Mouse (Mus musculus) lung, postnatal 25 days (tissue): ENCODE measurements around the gene Gm49380.
"Not testable (repeated sequence)": the region's sequence is repeated elsewhere in the genome, so short reads cannot be mapped to it uniquely, and the experiment has no call there.

Experiments
- DNase-seq: peaks from one replicate; pipeline ENCODE4 v3.0.0; 2022; ENCODE audit warnings: low spot score

Gene Gm49380

DNA sequence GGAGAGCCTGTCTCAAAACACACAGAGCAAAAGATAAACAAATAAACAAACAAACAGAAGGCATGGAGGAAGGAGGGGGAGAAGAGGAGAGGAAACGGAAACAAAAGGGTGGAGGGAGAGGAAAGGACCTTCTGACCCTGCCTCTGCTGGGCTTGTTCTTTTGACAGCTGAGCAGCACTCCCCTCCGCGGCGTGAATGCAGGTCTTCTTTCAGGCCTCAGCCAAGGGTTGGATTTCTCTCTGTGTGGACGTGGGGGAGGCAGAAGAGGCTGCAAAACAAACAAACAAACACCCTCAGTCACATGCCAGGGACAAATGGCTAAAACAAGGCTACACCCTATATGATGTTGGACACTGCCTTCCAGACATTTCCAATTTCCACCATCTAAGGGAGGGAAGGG is 11.7 kb upstream of the Gm49380 start:
- DNase-seq = no peak

DNA sequence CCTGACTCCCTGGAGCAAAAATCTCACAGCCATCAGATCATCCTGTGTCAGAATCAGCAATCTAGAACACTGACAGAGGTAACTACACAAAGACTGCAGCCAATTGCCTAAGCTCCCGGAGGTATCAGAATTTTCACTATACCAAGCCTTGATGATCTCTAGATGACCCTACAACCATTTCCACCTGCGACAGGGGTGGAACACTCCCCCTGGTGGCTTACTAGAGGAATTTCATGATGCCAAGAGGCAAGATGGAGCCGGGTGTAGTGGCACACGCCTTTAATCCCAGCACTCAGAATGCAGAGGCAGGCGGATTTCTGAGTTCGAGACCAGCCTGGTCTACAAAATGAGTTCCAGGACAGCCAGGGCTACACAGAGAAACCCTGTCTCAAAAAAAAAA is 11.0 kb upstream of the Gm49380 start:
- no peak for DNase-seq

DNA sequence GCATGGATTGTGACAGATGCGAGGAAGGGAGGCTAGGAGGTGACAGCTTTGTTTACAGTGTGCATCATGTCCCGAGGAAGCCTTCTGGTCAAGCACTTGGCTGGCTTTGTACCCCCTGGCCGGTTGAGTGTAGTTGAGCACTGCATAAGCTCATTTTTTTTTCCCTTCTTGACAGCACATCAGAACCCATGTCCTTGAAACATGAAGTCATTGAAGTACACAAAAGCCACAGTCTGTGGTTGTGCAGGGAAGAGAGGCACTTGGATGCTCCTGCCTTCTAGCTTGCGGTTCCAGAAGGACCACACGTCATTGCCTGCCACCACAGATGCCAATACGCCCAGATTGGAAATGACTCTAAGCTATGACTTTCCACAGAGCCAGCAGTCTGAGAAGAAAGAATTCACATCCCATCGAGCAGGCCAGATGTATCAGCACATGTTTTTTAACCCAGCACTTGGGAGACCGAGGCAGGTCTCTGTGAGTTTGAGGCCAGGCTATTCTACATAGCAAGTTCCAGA is 6.7 kb upstream of the Gm49380 start:
- DNase-seq = no peak

DNA sequence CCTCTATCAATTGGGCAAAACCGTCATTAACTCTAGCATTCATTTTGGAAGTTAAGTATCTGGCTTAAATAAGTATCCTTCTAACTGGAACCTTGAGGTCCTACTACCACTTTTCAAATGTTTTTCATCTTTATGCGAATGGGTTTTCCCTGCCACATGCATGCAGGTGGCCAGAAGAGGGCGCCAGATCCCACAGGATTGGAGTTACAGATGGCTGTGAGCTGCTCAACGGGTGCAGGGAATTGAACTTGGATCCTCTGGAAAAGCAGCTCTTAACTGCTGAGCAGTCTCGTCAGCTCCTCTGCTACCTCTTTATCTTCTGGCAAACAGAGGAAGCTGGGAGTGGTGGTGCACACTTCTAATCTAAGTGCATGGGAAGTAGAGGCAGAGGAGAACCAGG is 5.7 kb upstream of the Gm49380 start:
- no peak for DNase-seq

DNA sequence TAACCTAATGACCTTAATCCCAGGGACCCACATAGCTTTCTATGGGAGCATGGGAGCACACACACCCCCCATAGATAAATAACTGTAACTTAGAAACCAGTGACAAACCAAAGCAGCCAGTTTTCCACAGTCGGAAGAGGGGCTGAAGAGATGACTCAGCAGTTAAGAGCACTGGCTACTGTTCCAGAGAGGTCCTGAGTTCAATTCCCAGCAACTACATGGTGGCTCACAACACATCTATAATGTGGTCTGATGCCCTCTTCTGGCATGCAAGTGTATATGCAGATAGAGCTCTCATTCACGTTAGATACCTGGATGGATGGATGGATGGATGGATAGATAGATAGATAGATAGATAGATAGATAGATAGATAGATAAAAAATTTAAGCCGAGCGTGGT is 2.9 kb upstream of the Gm49380 start:
- DNase-seq = no peak

DNA sequence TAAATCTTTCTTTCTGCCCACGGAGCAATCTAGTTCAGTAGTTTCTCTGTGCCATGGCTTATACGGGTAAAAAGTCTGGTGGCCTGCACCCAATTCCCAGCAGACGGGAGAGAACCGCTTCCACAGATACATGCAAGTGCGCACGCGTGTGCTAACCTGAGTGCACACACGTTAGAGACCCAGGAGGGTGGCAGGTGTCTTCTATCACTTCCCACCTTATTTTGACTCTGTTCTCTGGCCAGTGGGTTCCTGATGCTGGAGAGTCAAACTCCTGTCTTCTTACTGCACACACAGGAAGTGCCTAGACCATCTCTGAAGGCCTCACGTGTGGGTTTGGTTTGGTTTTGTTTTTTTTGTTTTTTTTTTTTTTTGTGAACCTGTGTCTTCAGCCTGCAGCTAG is 2.3 kb upstream of the Gm49380 start:
- DNase-seq = no peak

DNA sequence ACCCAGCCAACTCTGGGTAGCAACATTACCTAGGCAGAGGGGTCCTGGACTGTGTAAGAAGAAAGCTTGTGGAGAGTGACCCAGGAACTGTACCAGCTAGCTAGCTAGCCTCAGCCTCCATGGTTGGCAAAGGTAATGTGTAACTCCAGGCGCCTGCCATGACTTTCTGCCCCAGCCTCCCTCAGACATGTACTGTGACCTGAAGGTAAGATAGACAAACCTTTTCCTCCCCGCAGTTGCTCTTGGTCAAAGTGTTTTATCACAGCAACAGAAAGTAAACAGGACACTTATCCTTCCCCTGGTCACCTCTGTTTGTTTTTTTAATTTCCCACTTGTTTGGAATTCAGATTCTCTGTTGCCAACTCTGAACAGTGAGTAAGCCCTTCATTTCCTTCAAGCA is 1.2 kb upstream of the Gm49380 start:
- no peak for DNase-seq

DNA sequence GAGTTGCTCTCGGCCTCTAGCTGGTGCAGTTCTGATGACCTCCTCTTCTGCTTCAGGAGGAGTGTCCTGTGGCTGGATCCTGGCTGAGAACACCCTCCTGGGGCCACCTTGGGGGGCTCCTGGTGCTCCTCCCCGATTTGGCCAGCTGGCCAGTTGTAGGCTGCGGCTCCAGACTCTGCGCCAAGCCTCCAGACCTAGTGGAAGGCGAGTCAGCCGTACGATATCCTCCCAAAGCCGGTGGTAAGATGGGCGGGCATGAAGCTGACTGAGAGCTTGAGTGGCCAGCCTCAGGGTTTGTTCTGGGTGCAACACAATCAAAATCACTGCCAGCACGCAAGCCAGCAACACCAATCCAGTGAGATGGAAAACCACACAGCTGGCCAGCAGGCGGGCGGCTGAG is 1.4 kb downstream of the Gm49380 start:
- DNase-seq = not testable (repeated sequence)

DNA sequence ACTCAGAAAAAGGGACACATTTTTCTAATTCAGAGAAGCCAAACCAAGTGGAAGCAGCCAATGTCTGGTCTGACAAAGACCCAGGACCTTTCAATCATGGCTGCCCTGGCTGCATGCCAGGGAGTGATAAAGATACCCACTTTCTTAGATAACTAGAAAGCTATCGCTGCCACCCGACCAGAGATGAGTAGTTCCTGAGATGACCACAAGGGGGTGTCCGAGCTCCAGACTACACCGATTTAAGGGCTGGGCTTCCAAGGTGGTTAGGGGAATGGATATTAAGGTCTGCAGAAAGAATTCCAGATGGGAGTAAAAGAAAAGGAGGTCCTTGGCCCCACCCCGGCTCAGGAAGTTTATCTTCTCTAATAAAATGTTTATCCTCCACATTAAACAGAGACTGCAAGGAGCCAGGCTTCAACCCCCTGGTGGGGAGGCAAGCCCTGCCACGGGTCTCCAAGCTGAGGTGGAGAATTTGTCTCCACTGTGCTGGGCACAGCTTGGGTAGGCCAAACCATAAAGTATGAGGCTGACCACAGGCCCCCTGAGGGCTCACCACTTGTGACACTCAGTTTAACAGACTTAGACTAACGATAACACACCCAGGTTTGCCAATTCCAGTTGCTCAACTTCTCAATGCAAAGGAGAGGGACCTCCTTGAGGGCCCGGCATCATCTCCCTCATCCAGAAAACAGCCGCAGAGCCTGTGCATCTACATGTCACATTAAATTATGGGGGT is 3.8 kb downstream of the Gm49380 start:
- DNase-seq = peak; percentile 72

DNA sequence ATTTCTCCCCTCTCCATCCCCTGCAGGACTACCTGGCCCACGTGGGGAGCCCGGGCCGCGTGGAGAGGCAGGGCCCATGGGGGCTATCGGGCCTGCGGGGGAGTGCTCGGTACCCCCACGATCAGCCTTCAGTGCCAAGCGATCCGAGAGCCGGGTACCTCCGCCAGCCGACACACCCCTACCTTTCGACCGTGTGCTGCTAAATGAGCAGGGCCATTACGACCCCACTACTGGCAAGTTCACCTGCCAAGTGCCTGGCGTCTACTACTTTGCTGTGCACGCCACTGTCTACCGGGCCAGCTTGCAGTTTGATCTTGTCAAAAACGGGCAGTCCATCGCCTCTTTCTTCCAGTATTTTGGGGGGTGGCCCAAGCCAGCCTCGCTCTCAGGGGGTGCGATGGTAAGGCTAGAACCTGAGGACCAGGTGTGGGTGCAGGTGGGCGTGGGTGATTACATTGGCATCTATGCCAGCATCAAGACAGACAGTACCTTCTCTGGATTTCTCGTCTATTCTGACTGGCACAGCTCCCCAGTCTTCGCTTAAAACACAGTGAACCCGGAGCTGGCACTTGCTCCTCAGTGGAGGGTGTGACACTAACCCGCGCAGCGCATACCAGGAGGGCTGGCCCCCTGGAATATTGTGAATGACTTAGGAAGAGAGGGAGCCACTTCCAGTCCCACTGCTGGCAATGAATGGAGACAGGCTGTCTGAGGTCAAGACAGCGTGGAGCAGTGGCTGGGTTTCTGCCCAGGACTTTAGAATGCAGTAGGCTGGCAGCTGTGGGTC is 4.8 kb downstream of the Gm49380 start:
- no peak for DNase-seq

DNA sequence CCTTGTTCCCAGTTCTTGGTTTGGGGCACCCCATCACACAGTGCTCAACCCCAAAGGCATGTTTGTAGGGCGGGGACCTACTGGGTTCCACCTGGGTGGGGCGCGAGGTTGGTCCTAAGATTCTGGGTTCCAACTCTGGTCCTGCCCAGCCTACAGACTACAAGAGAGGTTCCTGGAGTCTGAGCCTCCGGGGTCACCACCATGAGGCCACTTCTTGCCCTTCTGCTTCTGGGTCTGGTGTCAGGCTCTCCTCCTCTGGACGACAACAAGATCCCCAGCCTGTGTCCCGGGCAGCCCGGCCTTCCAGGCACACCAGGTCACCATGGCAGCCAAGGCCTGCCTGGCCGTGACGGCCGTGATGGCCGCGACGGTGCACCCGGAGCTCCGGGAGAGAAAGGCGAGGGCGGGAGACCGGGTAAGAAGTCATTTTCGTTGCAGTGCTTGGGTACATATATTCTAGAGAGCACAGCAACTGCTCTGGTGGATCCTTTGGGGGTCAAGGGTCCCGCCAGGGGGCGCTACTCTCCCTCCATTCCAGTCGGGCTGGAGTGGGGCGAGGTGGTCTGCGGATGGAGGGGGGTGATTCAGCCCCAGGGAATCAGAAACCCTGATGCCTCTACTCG is 5.6 kb downstream of the Gm49380 start:
- no peak for DNase-seq

DNA sequence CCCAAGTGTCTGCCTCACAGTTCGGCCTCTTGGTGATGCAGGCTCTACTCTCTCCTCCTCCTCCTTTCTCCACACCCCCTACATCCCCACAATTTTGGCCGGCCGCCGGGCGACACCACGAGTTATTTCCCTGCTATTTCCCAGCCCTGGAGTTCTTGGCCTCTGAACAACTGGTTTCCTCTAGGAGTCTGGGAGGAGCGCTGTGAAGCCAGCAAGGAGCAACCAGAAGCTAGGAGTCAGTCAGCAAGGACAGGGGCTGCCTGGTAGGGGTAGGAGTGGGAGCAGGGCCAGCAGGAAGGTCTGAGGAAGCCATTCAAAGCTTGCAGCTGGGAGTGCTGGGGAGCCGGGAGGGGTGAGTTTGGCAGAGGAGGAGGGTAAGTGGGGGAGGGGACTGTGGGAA is 6.2 kb downstream of the Gm49380 start, which contains the start of gene C1qtnf5:
Gene C1qtnf5 (plus strand): TSS at position 136 of the 400 bp plus-strand sequence.
- DNase-seq = peak; percentile 84

DNA sequence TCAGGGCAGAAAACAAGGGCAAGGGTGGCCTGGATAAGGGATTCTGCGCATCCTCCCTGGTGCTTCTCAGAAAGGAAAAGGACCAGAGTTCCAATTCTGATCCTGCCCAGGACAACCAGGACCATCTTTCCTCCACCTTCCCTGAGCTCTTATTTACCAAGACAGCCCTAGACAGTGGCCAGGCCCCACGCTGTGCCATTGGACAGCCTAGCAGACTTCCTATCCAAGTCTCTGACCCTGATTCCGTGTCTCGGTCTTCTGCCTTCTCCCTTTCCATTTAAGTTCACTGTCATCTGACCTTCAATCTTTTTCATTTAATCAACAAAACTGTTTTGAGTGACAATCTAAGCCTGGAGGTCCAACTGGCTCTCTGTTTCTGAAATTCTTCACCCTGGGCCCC is 6.7 kb downstream of the Gm49380 start:
- DNase-seq = no peak

DNA sequence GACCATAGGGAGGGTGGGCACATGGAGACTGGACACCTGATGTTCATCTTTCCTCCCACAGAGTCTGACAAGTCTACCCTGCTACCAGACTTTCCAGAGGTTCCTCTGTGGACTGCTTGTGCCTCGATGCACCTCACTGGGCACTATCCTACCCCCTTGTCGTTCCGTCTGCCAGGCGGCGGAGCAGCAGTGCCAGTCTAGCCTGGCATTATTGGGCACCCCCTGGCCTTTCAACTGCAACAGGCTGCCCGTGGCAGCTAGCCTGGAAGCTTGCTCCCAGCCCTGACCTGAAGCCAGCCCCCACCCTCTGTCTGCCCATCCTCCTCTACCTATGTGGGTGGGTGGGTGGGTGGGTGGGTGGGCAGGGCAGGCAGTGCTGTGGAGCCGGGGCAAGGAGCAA is 7.1 kb downstream of the Gm49380 start:
- DNase-seq = no peak

DNA sequence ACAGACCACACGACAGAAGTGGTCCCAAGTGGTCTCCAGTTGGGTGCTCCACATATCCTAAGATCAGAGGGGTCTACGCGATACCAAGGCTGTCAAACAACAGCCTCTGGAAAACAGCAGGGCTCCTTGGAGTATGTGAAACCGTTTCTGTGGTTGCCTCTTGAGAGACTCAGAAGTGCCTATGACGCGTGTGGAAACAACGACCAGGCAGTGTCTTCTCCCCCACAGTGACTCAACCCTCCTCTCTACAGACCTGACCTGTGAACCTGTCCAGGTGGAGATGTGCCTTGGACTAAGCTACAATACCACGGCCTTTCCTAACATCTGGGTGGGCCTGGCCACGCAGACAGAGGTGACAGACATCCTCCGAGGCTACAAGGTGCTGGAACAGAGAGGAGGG is 7.5 kb downstream of the Gm49380 start:
- DNase-seq = no peak

DNA sequence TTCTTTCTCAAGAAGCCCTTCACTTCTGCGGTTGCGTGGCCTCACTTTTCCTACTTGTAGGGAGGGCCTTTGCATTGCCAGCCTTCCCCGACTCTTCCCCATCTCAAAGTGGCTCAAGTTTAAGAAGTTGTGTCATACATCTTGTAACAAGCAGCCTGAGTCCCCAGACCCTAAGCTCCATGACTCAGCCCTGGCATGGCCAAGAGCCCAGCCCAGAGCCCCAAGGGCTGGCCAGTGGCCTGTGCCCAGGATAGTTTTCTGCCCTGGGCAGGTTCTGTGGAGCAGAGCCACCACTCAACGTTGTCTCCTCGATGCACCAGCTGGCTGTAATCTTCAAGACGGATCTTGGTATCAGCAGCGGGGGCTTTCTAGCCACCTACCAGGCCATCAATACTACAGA is 8.4 kb downstream of the Gm49380 start:
- DNase-seq = no peak

DNA sequence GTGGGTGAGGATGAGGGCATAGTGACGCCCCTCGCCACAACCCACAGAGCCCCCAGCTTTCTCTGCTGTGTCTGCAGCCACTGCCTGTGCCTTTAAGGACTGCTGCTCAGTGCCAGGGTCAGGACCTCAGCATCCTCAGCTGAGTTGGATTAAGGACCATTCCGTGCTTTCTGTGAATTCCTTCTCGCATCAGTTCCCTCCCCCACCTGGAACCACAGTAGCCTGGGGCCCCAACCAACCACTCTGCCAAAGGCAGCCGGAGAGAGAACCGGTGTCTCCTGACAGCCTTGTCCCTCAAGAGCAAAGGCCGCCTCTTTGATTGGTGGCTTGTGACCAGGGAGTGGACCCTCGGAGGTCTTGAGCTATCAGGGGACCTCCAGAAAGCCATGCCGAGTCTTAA is 11.8 kb downstream of the Gm49380 start, which contains the start of gene Mfrp:
Gene Mfrp (plus strand): TSS at position 240 of the 400 bp plus-strand sequence.
- DNase-seq = no peak

DNA sequence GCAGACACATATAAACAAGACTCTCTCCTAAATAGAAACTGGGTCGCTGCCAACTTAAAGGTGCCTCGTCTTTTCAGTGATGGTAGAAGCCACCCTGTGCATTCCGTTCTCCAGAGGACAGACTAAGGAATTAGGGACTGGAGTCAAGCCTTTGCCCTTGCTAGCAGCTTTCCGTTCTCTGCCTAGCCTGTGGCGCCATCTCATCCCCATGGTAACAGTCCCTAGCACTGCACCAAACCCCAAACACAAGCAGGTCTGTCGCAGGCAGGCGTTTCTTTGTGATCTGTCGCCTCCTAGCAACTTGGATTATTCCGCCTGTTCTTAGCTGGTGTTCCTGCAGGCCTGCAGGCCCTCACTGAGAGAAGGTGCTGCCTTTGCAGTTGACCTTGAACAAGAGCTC is 16.8 kb downstream of the Gm49380 start:
- no peak for DNase-seq

DNA sequence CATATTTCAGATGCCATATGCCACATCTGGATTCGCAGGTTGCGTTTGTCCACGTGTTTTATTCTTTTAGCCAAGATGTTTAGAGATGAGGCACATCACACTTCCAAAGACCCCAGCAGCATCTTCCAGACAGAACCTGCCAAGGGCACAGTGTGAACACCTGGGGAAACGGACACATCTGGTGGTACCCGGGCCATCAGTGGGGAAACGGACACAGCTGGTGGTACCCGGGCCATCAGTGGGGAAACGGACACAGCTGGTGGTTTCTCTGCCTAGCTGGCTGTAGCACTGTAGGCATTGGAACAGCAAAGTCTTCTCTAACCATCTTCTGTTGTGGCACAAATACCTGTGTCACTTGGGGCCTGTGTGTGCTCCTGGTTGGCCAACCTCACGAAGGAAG is 17.5 kb downstream of the Gm49380 start:
- DNase-seq = no peak

DNA sequence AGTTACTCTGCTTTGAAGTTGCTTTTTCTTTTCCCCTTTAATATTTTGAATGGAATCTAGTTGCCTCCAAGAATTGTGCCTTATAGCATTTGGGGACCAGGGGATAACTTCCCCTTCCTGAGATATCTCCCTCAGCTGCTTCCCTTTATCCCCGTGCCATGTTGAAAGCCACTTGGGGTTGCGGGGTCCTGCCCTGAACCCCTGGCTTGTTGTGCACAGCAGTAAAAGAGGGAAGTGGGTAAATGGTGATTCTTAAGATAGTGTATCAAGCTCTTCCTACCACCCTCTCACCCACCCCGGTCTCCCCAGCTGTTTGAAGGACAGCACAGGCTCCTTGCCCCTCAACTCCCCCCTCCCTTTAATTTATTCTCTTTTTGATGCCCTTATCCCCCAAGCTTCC is 18.6 kb downstream of the Gm49380 start:
- no peak for DNase-seq

DNA sequence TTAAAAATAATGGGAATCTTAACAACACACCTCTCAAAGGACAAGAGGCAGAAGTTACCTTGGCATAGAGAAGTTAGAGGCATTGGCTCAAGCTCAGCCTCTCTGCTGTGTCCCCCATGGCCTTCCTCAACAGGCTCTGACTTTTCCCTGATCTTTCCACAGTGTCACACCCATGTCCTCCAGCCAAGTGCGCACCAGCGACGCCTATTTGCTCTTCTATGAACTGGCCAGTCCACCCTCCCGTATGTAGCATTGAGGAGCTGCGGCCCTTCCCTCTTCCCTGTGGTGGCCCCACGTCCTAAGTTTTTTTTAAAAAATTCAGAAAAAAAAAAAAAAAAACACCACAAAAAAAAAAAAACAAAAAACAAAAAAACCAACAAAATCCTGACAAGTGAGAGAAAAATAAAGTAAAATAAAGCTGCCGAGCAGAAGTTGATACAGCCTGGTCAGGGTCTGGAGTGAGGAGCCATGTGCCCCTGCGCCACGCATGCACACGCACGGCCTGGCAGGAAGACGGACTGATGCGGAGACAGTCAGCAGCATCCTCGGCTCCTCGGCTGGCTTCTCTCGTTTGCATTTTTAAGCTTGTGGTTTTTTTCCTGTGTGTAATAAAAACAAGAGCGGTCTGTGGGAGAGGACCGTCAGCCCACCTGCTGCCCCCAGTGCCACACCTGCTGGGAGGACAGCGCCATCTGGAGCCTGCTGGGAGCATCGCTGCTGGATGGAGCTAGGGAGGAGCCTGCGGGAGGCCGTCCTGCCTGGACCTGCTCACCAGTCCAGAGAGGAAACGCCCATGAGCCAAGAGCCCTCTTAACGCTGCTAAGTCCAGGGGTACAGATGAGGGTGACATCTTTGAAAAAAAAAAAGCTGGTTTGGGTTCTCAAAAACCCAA is 19.4 kb downstream of the Gm49380 start:
- DNase-seq = peak; percentile 74
